Mouse (Mus musculus): ENCODE results near the gene Hsp90b1.
"Not testable (repeated sequence)": the region's sequence is repeated elsewhere in the genome, so short reads cannot be mapped to it uniquely, and the experiment has no call there.

Gene Hsp90b1

GRCm38 (mm10) chr10:86705318-86705921, at the start of gene Hsp90b1, which contains the start of gene Ttc41:
Gene Hsp90b1, minus strand, starts transcription at chr10:86705509.
Gene Ttc41, plus strand, starts transcription at chr10:86705811.
- in situ Hi-C loops (cut with MboI, MseI), result no loop called here

- in situ Hi-C loops (cut with MboI, MseI), result loop anchor here (5.0 kb wide), 1 partner anchor 262 kb away; no protein-coding TSS in a partner anchor
Observed at GRCm38 (mm10) chr10:86744306-86744705, 39.0 kb upstream of the Hsp90b1 start.

- in situ Hi-C loops (cut with MboI, MseI), result loop anchor here (5.0 kb wide), 1 partner anchor 261 kb away; no protein-coding TSS in a partner anchor
Observed at GRCm38 (mm10) chr10:86742918-86743317, 37.6 kb upstream of the Hsp90b1 start.

DNA sequence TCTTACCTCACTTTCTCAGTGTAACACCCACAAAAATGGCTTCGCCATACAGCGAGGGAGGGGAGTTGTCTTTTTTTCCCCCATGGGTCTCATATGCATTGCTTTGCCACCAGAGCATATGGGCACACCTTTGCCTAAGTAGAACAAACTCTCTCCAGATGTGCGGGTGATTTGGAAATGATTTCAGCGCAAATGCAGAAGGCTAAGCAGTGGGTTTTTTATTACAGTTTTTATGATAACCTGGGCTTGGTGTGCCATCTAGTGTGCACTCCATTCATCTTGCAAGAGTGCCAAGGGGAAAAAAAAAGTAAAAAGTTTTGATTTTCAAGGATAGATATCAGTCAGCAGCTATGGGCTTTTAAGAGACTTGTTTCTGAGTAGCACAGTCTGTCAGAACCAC, 29.7 kb upstream of the Hsp90b1 start:
- in situ Hi-C loops (cut with MboI, MseI), result loop anchor here (5.0 kb wide), 1 partner anchor 98 kb away; no protein-coding TSS in a partner anchor

- in situ Hi-C loops (cut with MboI, MseI), result no loop called here
Observed at GRCm38 (mm10) chr10:86731500-86731863, 26.2 kb upstream of the Hsp90b1 start.

GRCm38 (mm10) chr10:86730823-86731499, 25.7 kb upstream of the Hsp90b1 start:
- in situ Hi-C loops (cut with MboI, MseI), result no loop called here

- in situ Hi-C loops (cut with MboI, MseI), result no loop called here
Observed at GRCm38 (mm10) chr10:86728176-86728575, 22.9 kb upstream of the Hsp90b1 start.

GRCm38 (mm10) chr10:86727548-86727980, 22.3 kb upstream of the Hsp90b1 start:
- in situ Hi-C loops (cut with MboI, MseI), result no loop called here

GRCm38 (mm10) chr10:86712156-86712555, 6.8 kb upstream of the Hsp90b1 start:
- in situ Hi-C loops (cut with MboI, MseI), result loop anchor here (5.0 kb wide), 2 partner anchors 65 to 775 kb away; partner anchors contain the start of gene Nt5dc3

GRCm38 (mm10) chr10:86707134-86707533, 1.8 kb upstream of the Hsp90b1 start:
- in situ Hi-C loops (cut with MboI, MseI), result no loop called here

DNA sequence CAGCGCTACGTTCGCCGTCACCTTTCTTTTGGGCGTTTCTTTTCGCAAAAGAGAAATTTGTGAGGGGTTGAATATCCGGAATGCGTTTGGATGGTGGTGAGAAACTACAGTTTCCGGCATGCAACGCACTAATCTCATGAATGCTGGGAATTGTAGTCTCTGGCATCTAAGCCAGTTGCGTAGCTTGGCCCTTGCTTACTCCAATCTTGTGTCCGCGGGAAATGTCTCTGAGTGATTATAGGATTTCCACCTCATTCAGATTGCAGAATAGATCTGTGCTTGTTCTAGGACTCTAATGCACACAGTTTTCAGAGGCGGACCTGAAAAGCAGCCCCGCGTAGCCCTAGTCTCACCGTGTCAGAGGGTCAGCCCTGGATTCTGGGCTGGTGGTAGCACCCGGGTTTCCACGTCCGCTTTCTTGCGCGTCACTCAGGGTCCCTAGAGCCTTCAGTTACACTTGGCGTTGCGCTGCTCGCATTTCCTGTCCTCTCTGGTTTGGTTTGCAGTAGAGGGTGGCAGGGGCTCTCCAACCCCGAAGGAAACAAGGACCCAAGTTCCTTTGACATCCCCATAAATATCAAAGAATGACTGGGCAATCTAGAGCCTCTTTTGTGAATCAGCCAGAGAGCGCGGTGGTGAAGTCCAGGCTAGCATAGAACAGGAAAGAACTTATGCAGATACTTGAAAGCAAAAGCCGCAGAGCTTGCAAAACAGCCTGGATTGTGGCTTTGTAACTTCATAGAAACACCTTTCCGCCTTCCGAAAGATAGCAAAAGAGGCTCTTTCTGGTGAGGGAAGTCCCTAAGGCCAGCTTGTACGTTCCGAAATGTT, 828 bp upstream of the Hsp90b1 start:
- in situ Hi-C loops (cut with MboI, MseI), result no loop called here

- in situ Hi-C loops (cut with MboI, MseI), result no loop called here
Observed at GRCm38 (mm10) chr10:86704589-86705191, 619 bp downstream of the Hsp90b1 start.

DNA sequence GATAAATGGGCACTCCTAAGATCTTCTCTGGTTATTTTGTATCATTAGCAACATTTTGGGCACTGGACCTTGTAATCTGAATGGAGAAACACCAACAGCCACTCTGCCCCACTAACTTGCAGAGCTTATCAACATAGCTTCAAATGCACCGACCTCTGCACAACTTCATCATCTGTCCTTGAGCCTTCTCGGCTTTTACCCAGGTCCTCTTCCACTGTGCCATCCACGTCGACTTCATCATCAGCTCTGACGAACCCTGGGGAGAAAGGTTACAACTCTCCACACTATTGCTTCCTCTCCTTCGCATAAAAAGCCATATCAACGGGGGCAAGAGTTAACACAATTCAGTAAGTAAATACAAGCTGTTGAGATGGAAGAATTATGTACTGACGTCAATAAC, 1.2 kb downstream of the Hsp90b1 start:
- in situ Hi-C loops (cut with MboI, MseI), result no loop called here

DNA sequence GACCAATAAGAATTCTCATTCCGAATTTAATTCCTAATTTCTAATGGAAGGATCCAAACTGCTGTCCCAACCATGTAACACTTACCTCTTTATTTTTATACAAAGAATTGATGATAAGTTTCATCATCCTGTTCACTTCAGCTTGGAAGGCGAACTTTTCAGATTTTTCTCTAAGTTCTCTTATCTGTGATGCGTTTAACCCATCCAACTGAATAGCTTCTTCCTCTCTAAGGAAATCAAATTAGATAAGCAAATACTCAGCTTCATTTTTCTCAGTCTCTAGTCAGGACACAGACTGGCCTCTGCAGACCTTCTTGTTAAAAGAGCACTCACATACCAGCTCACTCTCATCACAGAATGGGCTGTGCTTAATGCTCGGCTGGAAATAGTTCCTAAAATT, 1.9 kb downstream of the Hsp90b1 start:
- in situ Hi-C loops (cut with MboI, MseI), result no loop called here

GRCm38 (mm10) chr10:86702312-86702920, 2.9 kb downstream of the Hsp90b1 start:
- in situ Hi-C loops (cut with MboI, MseI), result no loop called here

- in situ Hi-C loops (cut with MboI, MseI), result no loop called here
Observed at GRCm38 (mm10) chr10:86700973-86701372, 4.3 kb downstream of the Hsp90b1 start.

- in situ Hi-C loops (cut with MboI, MseI), result no loop called here
Observed at GRCm38 (mm10) chr10:86700251-86700650, 5.1 kb downstream of the Hsp90b1 start.

- in situ Hi-C loops (cut with MboI, MseI), result not testable (repeated sequence)
Observed at GRCm38 (mm10) chr10:86686017-86686360, 19.3 kb downstream of the Hsp90b1 start.

GRCm38 (mm10) chr10:86685179-86686016, 19.9 kb downstream of the Hsp90b1 start:
- in situ Hi-C loops (cut with MboI, MseI), result not testable (repeated sequence)

DNA sequence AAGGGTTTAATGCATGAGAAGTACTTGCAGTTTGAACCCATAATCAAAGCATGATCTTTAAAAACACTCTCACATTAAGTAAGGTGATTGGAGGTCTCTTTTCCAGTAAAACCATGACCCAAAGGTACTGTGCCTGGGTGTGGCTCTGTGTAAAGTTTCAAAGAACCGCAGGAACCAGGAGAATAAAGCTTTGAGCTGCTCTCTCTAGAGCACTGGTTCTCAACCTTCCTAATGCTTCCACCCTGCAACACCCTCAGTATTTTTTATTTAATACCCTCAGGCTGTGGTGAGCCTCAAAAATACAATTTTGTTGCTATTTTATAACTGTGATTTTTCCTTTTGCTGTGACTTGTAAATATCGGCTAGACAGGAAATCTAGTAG, 20.5 kb downstream of the Hsp90b1 start:
- in situ Hi-C loops (cut with MboI, MseI), result not testable (repeated sequence)

All from regulatory T cell (primary cell).